Mouse (Mus musculus): ENCODE data around the gene Lipi. TPM values are rescaled to one million over a fixed set of nuclear protein-coding genes. Genes with fewer than 3 reads are reported as not detected.

Gene Lipi
- not detected for total RNA-seq (2021)
- long read RNA-seq, experiment 1, result 0 reads
- long read RNA-seq, experiment 2, result 0 reads

DNA sequence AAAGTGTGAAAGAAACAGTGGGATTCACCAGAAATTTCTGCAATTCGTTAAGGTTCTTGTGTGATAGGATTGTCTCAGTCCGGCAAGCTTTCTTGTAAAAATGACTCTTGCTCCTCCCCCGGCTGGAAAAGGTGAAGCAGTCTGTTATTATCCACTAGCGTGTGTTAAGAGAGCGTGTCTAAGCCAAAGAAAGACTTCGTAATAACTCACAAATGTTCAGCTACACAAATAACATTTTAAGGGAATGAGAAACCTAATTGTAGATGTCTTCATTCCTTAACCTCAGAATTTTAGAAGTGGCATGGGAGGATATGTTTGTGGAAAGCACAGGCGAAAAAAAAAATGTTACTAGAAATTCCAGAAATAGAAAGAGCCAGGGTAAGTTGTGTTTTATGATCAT is at the start of gene Lipi:
TSS of gene Lipi (minus strand) at position 101 of the 400 bp plus-strand sequence.
- DNase-seq, result no peak
- intact Hi-C loops (cut with DNase I; ENCODE audit: low total_unique reads), result no loop called here

DNA sequence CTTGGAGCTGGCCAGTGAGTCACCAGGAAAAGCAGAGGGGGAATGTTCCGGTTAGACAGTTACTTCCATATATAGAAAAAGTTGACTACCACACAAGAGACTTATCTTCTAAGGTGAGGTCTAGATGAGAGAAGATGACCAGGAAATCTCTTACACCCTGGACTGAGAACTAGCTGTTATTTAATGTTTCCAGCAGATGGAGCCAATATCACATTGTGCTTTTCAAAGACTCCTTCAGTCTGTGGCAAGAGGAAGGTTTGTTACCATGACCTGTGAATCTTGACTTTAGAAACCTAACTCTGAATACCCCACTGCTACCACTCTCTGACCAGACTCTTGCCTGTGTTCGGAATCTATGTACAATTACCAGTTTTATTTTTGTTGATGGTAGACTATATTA is 42.0 kb upstream of the Lipi start:
- intact Hi-C loops (cut with DNase I; ENCODE audit: low total_unique reads), result no loop called here
- DNase-seq, result no peak

- intact Hi-C loops (cut with DNase I; ENCODE audit: low total_unique reads), result loop anchor here (10.0 kb wide), 1 partner anchor 1287 kb away; no protein-coding TSS in a partner anchor
- no peak for DNase-seq
These were observed 31.9 kb upstream of the Lipi start for GRCm38 (mm10) chr16:75617651-75618349.

- intact Hi-C loops (cut with DNase I; ENCODE audit: low total_unique reads), result loop anchor here (10.0 kb wide), 1 partner anchor 1292 kb away; no protein-coding TSS in a partner anchor
- DNase-seq, result no peak
These were observed 26.7 kb upstream of the Lipi start for GRCm38 (mm10) chr16:75612561-75612960.

GRCm38 (mm10) chr16:75606415-75606814 is 20.6 kb upstream of the Lipi start:
- intact Hi-C loops (cut with DNase I; ENCODE audit: low total_unique reads), result no loop called here
- no peak for DNase-seq

GRCm38 (mm10) chr16:75593501-75594183 is 7.8 kb upstream of the Lipi start:
- intact Hi-C loops (cut with DNase I; ENCODE audit: low total_unique reads), result no loop called here

DNA sequence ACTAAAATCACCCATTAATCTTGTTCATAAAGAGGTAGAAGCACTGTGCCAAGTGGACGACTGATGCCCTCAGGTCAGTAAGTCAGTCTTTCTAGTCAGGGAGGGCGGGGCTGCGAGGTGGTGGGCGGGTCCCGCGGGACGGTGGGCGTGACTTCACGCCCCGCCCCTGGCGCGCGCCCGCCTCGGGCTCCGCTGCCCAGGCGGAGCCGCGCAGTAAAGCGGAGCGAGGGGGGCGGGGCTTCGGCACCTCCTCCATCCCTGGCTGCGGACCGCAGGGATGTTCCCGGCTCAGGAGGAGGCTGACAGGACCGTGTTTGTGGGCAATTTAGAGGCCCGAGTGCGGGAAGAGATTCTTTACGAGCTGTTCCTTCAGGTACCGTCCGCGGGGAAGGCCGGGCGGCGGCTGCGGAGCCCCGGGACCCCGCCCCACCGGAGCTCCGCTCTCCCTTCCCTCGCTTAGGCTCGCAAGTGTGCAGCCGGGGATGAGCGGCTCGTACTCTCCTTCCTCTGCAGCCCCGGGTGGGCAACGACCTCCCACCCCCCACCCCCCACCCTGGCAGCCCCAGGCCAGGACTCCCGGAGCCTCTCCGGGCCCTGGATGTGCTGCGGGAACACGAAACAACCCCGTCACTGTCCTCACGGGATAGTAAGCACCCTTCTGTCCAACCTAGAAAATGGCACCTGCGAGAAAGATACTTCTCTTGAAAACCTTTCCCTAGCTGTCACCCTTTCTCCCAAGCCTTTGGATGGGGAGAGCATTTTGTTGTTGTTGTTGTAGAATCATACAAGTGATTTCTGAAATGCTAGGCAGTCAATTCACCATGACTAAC is 7.0 kb upstream of the Lipi start, which contains the start of gene Rbm11:
TSS of gene Rbm11 (plus strand) at position 174 of the 830 bp plus-strand sequence.
- peak; percentile 70 for DNase-seq
- intact Hi-C loops (cut with DNase I; ENCODE audit: low total_unique reads), result no loop called here

More at GRCm38 (mm10) chr16:75593501-75594183, 7.8 kb upstream of the Lipi start:
- DNase-seq, result no peak

DNA sequence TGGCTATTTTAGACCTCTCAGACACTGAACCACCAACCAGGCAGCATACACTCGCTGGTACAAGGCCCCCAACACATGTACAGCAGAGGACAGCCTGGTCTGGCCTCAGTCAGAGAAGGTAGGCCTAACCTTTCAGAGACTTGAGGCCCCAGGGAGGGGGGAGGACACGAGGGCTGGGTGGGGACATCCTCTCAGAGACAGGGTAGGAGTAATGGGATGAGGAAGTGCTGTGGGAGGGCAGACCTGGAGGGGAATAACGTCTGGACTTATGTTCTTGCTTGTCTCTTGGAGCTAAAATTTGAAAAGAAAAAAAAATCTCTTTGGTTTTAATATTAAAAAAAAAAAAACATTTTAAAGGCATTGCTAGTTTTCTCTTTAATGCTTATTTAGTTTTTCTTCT is 605 bp upstream of the Lipi start:
- intact Hi-C loops (cut with DNase I; ENCODE audit: low total_unique reads), result no loop called here
- no peak for DNase-seq

- DNase-seq, result no peak
- intact Hi-C loops (cut with DNase I; ENCODE audit: low total_unique reads), result no loop called here
These were observed 3.6 kb downstream of the Lipi start for GRCm38 (mm10) chr16:75582279-75582678.

DNA sequence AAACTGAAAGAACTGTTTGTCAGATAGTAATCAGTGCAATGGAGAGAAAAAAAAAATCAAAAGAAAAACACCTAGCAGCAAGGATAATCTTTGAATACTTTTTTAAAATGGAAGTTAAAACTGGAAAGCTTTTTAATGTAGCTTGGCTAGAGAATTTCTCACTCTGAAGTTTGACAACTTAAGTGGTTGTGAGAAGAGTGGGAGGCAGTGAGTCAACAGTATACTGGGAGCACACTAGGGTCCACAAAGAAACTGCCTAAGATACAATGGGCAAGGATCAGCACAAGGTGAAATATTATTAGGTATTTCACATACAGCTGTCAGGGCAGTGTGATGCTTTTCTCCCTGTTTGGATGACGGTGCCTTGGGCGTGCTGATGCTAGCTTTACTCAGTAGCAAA is 23.0 kb downstream of the Lipi start:
- intact Hi-C loops (cut with DNase I; ENCODE audit: low total_unique reads), result no loop called here
- DNase-seq, result no peak

DNA sequence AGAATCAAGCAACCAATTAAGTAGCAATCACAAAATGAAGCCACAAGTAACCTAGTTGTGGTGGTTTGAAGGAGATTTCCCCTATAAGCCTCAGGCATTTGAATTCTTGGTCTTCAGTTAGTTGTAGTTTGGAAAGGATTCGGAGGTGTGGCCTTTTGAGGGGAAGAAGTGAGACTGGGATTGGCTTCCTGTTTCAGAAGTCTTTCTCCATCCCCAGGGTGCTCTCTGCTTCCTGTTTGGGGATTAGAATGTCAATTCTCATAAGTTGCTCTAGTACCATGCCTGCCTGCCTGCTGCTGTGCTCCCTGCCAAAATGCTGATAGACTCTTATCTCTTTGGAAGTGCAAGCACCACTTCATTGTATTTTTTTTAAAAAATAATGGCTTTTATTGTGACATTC is 40.6 kb downstream of the Lipi start:
- intact Hi-C loops (cut with DNase I; ENCODE audit: low total_unique reads), result no loop called here
- DNase-seq, result no peak

DNA sequence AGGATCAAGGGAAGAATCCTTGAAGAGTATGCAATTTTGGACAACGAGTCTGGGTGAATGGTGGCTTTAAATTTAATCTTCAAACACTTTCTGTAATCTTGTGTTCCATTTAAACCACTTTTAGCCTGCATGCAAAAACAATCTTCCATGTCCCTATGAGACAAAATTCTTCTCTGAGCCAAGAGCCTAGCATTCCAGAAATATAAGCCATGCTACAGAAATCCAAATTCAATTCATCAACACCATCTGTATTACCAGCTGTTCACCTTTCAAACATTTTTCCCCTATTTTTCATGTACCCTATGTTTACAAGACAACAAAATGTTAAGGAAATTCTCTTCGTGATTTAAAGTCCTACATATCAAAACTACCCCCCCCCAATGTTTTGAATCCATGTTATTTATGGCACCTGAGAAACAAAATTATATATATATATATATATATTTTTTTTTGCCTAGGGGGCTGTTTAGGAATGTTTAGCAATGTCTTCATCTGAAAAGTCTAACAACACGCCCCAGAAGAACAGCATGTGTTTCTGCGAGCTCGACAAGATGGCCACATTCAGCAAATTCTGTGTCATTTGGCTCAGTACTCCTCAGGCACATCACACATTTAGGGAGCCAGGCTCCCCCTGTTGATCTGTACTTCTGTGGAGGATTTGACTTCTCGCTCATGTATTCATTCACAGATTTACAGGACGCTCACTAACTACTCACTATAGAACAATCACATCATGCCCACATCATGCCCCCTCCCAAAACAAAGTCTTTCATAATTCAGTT is 47.9 kb downstream of the Lipi start:
- intact Hi-C loops (cut with DNase I; ENCODE audit: low total_unique reads), result no loop called here
- no peak for DNase-seq

DNA sequence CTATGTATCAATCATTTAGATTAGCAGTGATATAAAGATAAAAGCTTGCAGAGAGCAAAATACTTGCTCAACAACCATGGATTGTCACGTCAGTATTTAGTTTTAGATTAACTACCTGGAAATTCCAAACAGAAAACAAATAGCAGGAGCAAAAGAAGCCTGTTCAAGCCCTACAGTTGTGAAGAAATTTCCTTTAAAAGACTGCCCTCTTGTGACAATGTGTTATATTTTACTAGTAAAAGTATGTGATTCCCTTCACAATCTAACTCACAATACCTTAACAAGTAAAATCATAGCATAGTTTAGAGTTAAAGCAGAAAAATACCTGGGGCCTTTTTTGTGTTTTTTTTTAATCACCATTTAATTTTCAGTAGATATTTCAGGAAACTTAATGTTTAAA is 54.2 kb downstream of the Lipi start:
- intact Hi-C loops (cut with DNase I; ENCODE audit: low total_unique reads), result no loop called here

DNA sequence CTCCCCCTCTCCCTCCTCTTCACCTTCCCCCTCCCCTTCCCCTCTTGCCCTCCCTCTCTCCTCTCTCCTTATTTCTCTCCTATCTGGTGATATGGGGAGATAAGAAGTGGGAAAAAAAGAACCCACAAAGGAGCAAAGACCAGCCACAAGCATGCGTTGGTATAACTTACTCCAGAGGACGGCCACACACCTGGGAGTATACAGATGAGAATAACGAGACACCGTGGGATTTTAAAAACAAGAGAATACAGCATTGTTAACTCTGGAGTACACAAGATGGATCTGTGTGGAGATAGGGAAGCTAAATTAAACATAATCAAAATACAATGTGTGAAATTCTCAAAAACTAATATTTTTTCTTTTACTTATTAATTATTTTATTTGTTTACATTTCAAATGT is 89.3 kb downstream of the Lipi start:
- DNase-seq, result no peak
- intact Hi-C loops (cut with DNase I; ENCODE audit: low total_unique reads), result no loop called here

More for the DNA sequence above, 54.2 kb downstream of the Lipi start:
- no peak for DNase-seq

Other genes starting within 250 kb of the Lipi start
- gene Rbm11, start 6.8 kb upstream of the Lipi start, total RNA-seq (2021), result under 1 TPM in 1 of 2 experiments, not detected in 1; 0.08 TPM
- 10 to 100 TPM in 1 of 2 experiments, 1 to 10 TPM in 1; 8.5 to 10.3 TPM for gene Hspa13, start 181.0 kb upstream of the Lipi start, total RNA-seq (2021)